Mouse (Mus musculus): Measurements from ENCODE around the gene Cped1.

The Cped1 gene

GRCm38 (mm10) chr6:22168388-22168787 is 182.7 kb downstream of the Cped1 start:
- no peak for DNase-seq (ENCODE audit: low spot score)

- DNase-seq (ENCODE audit: low spot score), result no peak
Observed at GRCm38 (mm10) chr6:22178721-22179295, 193.1 kb downstream of the Cped1 start.

GRCm38 (mm10) chr6:22180316-22180715 is 194.6 kb downstream of the Cped1 start:
- no peak for DNase-seq (ENCODE audit: low spot score)

- DNase-seq (ENCODE audit: low spot score), result no peak
Observed at GRCm38 (mm10) chr6:22186967-22187366, 201.3 kb downstream of the Cped1 start.

- DNase-seq (ENCODE audit: low spot score), result no peak
Observed at GRCm38 (mm10) chr6:22189346-22190335, 203.9 kb downstream of the Cped1 start.

GRCm38 (mm10) chr6:22198603-22199002 is 212.9 kb downstream of the Cped1 start:
- DNase-seq (ENCODE audit: low spot score), result no peak

GRCm38 (mm10) chr6:22199473-22199872 is 213.8 kb downstream of the Cped1 start:
- DNase-seq (ENCODE audit: low spot score), result no peak

- no peak for DNase-seq (ENCODE audit: low spot score)
Observed at GRCm38 (mm10) chr6:22200133-22200532, 214.4 kb downstream of the Cped1 start.

- DNase-seq (ENCODE audit: low spot score), result no peak
Observed at GRCm38 (mm10) chr6:22201879-22202278, 216.2 kb downstream of the Cped1 start.

- no peak for DNase-seq (ENCODE audit: low spot score)
Observed at GRCm38 (mm10) chr6:22205030-22205750, 219.5 kb downstream of the Cped1 start.

GRCm38 (mm10) chr6:22205751-22206121 is 220.0 kb downstream of the Cped1 start:
- DNase-seq (ENCODE audit: low spot score), result no peak

- no peak for DNase-seq (ENCODE audit: low spot score)
Observed at GRCm38 (mm10) chr6:22206179-22206578, 220.5 kb downstream of the Cped1 start.

- no peak for DNase-seq (ENCODE audit: low spot score)
Observed at GRCm38 (mm10) chr6:22206630-22207293, 221.0 kb downstream of the Cped1 start.

GRCm38 (mm10) chr6:22212158-22212557 is 226.4 kb downstream of the Cped1 start:
- DNase-seq (ENCODE audit: low spot score), result no peak

- DNase-seq (ENCODE audit: low spot score), result no peak
Observed at GRCm38 (mm10) chr6:22213187-22213586, 227.5 kb downstream of the Cped1 start.

GRCm38 (mm10) chr6:22213813-22214212 is 228.1 kb downstream of the Cped1 start:
- DNase-seq (ENCODE audit: low spot score), result no peak

GRCm38 (mm10) chr6:22214665-22215064 is 228.9 kb downstream of the Cped1 start:
- DNase-seq (ENCODE audit: low spot score), result no peak

GRCm38 (mm10) chr6:22216276-22216973 is 230.7 kb downstream of the Cped1 start:
- no peak for DNase-seq (ENCODE audit: low spot score)

GRCm38 (mm10) chr6:22221134-22221533 is 235.4 kb downstream of the Cped1 start:
- no peak for DNase-seq (ENCODE audit: low spot score)

GRCm38 (mm10) chr6:22222087-22222486 is 236.4 kb downstream of the Cped1 start:
- no peak for DNase-seq (ENCODE audit: low spot score)

- DNase-seq (ENCODE audit: low spot score), result no peak
Observed at GRCm38 (mm10) chr6:22222947-22223346, 237.2 kb downstream of the Cped1 start.

GRCm38 (mm10) chr6:22224351-22224750 is 238.6 kb downstream of the Cped1 start:
- no peak for DNase-seq (ENCODE audit: low spot score)

Data from urinary bladder, postnatal 25 days (tissue).